Mouse (Mus musculus): Measurements from ENCODE around the gene Tas1r3.

Tas1r3 gene

DNA sequence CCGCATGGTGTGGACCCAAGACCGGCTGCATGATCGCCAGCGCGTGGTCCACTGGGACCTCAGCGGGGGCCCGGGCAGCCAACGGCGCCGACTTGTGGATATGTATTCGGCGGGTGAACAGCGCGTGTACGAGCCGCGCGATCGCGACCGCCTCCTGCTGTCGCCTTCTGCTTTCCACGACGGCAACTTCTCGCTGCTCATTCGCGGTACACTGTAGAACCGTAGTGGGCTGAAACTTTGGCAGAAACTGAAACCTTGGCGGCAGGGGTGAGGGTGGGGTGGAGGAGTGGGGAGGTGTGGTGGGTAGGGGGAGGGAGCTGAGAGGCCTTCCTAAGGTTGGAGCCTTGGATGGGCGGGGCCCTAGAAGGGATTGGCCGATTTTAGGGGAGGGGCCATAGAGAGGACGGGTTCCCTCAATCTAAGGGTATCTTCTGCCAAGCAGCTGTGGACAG lies 22.1 kb downstream of the Tas1r3 start:
- DNase-seq (ENCODE audit: low spot score): no peak

DNA sequence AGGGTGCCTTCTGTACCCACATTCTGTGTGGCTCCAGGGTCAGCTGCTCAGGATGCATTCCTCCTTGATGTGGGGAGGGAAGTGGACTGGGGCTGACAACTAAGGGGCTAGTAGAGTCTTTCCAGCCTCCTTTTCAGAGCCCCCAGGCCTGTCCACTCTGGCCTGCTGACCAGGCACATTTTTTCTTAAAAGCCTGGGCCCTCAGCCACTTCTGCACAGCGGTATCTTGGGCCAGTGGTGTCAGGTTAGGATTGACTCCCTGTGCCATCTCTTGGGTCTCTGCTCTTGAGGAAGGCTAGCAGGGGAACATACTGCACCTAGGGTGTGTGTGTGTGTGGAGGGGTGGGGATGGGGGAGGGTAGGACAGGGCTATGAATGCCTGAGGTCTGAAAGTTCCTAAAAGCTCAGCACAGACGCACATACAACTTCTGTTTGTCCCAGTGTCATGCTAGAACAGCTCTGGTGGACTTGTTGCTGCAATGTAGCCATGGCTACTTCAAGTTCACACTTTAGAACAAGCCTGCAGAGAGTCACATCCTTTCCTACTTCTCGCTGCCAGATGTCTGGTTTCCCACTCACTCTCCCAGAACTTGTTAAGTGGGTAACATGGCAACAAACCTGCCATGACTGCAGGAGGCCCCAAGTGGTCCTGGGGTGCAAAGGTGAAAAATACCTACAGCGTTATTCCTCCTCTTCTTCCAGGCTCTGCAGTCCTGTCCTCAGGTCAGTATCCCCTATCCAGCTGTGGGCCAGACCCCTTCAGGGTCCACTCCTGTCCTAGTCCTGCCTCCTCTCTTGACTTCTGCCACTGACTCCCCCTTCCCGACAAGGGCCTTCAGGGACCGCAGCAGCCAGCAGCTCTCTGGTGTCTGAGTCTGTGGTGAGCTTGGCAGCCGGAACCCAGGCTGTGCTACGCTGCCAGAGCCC lies 22.8 kb downstream of the Tas1r3 start:
- DNase-seq (ENCODE audit: low spot score): no peak

DNA sequence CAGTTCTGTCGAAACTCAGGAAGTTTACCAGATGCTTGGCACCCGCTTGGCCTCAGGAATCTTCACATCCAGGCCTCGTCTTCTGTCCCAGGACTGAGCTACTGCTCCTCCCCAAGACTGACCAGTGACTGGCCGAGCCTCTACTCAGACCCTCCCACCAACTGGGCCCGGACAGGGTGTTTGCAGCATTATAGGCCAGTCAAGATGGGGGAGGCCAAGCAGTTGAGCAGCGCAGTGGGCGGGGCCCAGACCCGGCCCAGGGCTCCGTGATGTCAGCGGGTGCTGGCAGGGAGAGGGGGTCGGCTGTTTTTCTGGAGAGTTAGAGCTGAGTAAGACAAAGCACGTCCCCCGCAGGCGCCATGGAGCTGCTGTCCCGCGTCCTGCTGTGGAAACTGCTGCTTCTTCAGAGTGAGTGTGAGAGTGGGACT lies 23.7 kb downstream of the Tas1r3 start, which contains the start of gene Mxra8:
TSS of gene Mxra8 (plus strand) at position 198 of the 428 bp plus-strand sequence.
- peak; percentile 67 for DNase-seq (ENCODE audit: low spot score)

DNA sequence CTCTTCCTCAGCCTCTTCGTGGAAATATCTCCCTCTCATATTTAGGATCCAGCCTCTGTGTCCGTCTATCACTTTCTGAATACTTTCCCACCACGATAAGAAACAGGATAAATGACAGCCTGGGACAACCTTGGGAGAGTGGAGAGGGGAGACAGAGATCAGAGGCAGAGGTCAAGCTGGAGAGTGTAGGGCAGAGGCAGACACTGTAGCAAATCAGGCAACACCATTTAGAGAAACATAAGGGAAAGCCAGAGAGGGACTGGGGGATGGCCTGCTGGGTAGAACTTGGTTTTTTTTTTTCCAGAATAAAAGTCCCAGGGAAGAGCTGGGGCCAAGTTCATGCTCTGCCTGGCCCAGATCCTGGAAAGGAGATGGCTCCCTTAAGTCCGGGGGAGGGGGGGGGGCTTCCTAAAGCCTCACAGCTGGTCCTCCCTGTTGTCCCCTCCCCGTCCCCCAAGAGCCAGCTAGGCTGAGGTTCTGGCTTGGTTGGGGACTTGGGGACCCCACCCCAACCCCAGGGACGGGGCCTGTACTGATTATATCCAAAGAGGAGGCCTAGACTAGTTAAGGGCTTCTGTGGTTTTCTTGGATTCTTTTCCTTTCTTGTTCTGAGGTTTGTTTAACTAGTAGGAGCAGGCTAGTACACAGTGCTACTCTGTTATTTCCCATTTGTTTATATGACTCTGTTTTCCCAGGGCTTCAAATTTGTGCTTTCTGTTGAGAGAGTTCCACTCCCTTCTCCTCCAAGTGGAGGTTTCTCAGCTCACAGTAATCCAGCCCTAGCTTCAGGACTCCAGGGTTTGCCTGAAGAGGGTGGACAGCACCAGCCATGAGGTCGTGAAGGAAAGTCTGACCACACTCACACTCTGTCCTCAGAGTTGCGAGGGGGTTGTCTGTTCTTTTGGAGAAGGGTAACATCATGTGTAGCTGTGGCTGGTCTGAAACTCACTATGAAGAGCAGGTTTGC lies 24.7 kb downstream of the Tas1r3 start:
- DNase-seq (ENCODE audit: low spot score): no peak

DNA sequence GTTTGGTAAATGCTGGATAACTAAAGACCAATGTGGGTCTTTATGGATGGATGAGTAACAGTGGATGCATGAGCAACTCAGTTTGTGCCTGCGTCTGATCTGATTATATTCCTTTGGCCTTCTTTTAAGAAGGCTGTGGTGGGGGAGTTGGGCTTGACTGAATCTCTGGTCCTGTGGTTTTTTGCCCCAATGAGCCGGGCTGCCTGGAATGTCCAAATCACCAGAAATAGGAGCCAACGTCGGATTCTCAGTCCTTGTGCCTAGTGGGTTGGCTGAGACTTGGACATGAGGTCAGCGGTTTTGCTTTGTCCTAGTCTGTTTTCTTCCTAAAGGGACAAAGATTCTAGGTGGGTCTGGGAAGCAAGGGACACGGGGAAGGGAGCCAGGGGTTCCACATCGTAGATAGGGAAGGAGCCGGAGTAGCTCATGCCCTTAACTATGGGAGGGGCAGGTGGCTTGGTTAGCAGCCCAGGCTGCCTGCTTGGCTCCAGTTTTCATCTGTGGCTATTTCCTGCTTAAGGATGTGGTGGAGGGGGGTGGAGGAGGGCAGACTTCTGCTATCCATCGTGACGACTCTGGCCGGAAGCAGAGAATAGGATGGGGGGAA lies 25.7 kb downstream of the Tas1r3 start:
- no peak for DNase-seq (ENCODE audit: low spot score)

DNA sequence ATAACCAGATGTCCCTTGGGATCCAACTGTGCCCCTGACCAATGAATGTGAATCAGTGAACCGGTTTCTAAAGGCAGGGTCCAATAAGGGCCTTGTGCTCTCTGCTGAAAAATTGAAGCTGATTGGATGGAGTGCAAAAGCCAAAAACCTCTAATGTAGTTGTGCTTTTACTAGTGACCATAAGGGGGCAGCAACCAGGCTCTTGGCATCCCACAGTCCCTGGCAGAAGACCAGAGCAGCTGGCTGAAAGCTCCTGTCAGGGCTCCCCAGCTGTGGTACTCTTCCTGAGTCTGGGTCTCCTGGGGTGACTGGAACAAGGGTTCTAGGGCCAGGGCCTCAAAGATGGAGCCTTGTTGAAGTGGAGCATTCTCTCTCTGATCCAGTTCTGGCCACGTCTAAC lies 29.3 kb downstream of the Tas1r3 start:
- peak; percentile 69 for DNase-seq (ENCODE audit: low spot score)

DNA sequence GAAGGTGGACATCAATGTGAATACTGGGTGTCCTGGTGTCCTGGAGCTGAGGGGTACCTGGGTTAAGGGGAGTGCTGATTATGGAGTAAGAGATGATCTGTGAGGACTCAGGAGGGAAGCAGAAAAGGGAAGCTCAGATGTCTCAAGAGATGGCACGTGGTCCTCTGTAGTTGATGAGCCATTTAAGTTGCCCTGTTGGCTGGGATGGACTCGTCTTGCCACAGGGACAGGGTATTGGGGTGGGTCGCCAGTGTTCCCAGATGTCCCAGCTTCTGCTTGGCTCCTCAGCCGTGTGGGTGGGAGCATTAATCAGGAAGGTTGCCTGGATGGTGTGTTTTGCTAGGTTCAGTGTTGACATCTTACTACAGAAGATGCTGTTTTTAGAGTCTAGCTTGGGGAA lies 29.9 kb downstream of the Tas1r3 start:
- DNase-seq (ENCODE audit: low spot score): no peak

DNA sequence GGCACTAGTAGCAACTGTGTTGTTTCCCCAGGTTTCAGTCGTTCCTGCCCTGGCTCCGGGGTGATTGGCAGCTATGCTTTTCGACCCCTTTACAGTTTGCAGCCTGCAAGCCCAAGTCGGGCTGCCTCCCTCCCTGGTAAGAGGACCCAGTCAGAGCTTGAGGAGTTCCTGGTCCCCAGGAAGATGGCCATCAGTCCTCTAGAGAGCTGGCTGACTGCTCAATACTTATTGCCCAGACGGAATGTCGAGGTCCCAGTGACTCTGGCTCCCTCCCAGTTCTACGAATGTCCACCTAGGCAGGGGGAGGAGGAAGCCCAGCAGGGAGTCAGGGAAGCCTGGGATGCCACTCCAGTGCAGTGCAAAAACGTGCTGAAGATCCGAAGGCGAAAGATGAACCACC lies 30.8 kb downstream of the Tas1r3 start:
- DNase-seq (ENCODE audit: low spot score): no peak

DNA sequence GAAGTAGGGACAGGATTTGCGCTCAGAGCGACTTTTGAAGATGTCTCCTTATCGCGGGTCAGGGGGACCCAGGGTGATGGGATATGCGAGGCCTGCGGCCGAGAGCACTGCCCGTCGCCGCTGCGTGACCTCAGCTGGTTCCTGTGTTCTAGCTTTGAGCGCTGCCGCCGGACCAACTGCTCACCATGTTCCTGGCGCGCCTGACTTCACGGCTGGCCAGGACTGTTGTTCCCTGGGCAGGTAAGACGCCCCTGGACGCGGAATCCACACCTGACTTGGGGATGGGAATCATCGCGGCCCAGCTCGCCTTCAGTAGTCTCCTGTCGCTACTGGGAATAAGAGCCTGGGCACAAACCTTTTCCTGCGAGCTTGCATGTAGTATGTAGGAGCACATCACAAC lies 31.3 kb downstream of the Tas1r3 start:
- DNase-seq (ENCODE audit: low spot score): no peak

DNA sequence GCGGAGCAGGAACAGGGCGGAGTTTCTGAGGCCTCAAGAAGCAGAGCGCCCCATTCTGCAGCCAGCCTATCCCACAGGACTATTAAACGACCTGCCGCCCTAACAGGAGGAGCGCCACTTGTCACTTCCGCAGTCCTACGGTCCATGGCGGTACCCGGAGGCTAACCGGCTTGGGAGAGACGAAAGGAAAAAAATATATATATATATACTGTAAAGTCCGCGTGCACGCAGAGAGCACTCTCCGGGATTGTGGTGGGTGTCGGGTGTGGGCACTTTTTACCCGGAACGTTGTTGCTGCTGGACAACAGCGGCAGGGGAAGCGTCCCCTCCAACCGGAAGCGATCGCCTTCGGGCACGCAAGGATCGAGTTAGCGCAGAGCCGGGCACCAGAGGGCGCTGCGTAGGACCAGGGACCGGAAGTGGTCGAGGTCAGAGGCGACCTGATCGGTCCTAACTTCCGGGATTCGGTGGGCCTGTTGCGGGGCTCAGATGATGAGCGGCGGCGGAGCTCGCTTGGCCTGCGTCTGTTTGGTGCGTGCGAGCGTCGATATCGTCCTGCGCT lies 31.9 kb downstream of the Tas1r3 start, which contains the start of gene Aurkaip1:
TSS of gene Aurkaip1 (plus strand) at position 68 of the 562 bp plus-strand sequence.
- peak; percentile 82 for DNase-seq (ENCODE audit: low spot score)

DNA sequence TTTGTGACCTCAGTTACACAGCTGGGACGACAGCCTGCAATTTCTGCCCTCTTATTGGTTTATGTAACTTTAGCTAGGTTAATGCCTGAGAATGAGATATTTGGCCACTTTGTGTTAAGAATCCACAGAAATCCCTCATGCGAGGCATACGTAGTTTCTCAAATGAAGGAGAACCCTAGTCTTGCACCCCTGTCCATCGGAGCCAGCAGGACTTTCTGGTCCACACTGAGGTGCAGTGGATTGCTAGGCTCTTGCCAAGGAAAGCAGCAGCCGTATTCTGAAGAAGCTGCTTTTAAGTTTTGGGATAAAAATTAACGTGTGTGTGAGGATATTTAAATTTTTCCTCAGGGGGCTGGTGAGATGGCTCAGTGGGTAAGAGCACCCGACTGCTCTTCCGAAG lies 32.6 kb downstream of the Tas1r3 start:
- no peak for DNase-seq (ENCODE audit: low spot score)

DNA sequence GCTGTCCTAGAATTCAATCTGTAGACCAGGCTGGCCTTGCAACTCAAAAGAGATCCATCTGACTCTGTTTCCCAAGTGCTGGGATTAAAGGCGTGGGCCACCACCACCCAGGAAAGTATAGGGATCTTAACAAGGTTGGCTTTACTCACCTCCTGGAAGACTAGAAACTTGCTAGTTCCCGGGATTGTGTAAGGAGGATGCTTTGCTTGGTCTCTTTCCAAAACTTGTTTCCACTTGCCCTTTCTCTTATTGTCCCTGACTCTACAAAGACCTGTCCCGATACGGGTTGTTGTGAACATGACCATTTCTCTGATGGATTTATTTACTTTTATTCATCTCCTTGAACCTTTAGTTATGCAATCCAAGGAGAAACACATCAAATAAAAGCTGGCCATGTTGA lies 33.3 kb downstream of the Tas1r3 start:
- DNase-seq (ENCODE audit: low spot score): no peak

DNA sequence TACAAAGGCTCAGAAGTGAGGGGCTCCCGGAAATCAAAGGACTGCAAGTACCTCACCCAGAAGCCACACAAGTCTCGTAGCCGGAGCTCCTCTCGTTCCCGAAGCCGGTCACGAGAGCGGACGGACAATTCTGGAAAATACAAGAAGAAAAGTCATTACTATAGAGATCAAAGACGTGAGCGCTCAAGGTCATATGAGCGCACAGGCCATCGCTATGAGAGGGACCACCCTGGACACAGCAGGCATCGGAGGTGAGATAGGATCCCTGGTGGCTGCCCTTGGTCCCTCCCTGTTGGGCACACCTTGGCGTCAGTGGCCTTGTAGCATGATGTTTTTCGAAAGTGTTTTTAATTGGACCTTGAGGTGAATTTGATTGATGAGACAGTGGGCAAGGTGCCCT lies 39.7 kb downstream of the Tas1r3 start:
- DNase-seq (ENCODE audit: low spot score): no peak

DNA sequence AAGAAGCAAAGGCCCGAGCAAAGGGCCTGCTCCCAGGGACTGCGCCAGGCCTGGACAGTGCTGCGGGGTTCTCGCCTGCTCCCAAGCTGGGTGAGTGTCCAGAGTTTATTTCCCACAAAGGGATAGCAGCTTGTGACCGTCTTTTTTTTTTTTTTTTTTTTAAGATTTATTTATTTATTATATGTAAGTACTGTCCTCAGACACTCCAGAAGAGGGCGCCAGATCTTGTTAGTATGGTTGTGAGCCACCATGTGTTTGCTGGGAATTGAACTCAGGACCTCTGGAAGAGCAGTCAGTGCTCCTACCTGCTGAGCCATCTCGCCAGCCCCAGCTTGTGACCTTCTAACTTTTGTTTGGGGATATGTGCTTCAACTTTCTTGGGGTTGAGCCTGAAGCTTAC lies 42.1 kb downstream of the Tas1r3 start:
- no peak for DNase-seq (ENCODE audit: low spot score)

DNA sequence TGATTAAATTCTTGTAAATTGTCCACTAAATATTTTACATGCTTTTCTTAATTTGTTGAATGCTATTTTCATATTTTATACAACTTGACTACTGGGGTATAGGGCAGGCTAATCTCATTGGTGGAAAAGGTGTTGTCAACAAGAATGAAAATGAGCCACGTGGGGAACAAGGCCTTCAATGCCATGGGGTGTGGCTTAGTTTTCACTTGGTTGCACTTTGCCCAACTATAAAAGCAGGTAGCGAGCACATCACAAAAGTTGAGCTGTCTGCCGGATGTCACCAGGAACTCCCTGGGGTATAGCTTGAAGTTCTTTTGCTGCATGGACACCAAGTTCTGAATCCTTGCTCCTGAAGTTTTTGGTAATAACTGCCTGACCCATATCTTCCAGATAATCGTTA lies 45.6 kb downstream of the Tas1r3 start:
- no peak for DNase-seq (ENCODE audit: low spot score)

DNA sequence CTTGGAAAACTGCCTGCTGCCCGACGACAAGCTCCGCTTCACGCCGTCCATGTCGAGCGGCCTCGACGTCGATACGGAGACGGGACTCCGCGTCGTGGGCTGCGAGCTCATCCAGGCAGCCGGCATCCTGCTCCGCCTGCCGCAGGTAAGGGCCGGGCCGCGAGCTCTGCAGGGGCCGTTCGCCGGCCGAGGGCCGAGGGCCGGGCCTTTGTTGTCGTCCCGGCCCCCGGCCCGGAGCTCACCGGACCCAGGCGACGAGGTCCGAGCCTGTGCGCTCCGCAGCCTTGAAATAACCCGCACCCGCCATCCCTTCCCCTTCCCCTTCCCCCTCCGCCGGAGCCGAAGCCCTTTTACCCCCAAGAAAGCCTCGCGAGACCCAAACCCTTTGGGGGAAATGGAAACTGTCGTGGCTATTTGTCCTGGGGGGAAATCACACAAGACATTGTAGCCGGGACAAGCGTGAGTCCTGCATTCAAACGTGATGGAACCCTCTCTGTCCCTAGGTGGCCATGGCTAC lies 50.4 kb downstream of the Tas1r3 start:
- DNase-seq (ENCODE audit: low spot score): no peak

DNA sequence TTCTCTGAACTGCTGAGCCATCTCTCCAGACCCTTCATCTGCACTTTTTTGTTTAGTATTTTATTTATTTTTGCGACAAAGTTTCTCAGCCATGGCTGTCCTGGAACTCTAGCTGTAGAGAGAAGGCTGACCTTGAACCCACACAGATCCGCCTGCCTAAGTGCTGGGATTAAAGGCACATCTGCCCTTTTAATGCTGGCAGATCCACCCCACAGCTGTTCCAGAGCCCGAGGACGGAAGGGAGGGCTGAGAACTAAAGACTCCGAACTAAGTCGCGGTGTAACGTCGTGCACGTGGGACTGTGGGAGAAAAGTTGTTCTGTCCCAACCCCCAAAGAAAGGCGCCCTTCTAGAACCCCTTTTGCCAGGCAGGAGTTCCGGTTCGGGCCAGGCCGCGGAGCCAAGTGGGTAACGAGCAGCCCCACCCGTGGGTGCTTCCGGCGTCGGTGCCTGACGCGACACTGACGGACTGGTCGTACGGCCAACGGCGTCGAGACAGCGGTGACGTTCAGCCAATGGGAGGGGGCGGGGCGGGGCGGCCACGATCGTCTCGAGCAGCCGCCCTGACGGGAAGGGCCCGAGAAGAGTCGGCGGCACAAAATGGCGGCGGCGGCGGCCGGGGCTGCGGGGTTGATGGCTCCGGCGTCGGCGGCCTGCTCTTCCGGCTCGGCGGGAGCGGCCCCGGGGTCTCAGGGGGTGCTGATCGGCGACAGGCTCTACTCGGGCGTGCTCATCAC lies 51.1 kb downstream of the Tas1r3 start, which contains the start of gene Ccnl2:
TSS of gene Ccnl2 (plus strand) at position 561 of the 736 bp plus-strand sequence.
- peak; percentile 88 for DNase-seq (ENCODE audit: low spot score)

Measured in ovary, postnatal 10 days (tissue).